Mouse (Mus musculus) gastrocnemius, postnatal 36 days (tissue): Measurements from ENCODE around the gene Pik3ip1. TPM values are rescaled to one million over a fixed set of nuclear protein-coding genes. Genes with fewer than 3 reads are reported as not detected.

Source experiments
- DNase-seq, 2 experiments: peaks; one replicate each; pipeline ENCODE4 v3.0.0; 2022
- intact Hi-C: fragments of 180-260 bp; cut with DNase I; formaldehyde crosslinking; loops from one replicate; pipeline ENCODE4 v1.15.1; 2025
- total RNA-seq, 2 experiments: library from RNA; stranded (reverse); gene quantifications; 2 replicates each; pipeline ENCODE4 v1.2.3; 2021

Pik3ip1 gene
- total RNA-seq, 2 experiments from 2014 or later = 21.2 to 25.0 TPM

DNA sequence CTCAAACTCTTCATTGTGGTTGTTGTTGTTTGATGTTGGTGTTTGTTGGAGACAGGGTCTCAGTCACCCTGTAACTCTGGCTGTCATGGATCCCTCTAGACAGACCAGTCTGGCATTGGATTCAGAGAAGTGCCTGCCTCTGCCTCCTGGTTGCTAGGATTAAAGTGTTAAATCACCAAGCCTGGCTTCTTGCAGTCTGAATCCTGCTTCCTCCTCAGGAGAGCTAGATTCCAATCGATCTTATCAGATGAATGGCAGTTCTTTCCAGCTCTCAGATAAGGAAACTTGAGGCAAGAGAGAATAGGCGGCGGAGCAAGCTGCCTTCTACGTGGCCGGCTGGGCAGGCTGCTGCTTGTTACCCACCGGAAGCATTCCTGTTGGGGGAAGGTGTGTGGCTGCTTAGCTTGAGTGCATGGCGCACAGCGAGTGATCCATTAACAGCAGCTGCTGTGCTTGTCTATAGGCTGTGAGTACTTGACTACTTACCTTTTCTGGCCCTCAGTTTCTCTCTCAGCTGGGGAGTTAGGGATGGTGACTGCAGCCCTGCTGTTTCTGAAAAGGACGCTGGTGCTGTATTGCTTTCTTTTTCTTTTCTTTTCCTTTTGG lies 4.6 kb downstream of the Pik3ip1 start:
- intact Hi-C loops = no loop called here
- no peak for DNase-seq

DNA sequence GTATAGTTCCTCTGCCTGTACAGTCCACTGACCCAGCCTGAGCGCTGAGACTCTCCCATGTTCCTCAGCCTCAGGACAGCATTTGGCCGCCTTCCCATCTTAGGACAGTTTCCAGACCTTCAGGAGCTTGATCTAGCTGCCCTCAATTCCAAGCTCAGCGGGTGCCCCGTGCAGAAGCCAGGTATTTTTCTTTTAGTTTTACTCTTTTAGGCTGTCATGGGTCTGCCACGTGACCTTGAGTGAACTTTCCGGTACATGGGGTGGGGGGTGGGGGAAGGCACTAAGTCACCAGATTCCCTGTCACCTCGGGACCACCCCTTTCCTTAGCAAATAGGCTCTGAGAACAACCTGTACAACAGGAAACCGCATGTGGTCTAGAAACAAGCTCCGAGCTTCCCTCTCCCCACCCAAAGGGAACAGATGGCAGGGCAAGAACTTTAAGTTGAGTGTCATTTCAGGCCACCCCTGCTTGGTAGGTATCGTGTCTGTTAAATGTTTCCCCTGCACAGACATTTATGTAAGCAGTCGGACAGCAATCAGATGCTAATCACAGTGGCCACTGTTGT lies 5.5 kb downstream of the Pik3ip1 start:
- intact Hi-C loops = no loop called here
- DNase-seq = peak in 1 of 2 experiments; percentile 54

DNA sequence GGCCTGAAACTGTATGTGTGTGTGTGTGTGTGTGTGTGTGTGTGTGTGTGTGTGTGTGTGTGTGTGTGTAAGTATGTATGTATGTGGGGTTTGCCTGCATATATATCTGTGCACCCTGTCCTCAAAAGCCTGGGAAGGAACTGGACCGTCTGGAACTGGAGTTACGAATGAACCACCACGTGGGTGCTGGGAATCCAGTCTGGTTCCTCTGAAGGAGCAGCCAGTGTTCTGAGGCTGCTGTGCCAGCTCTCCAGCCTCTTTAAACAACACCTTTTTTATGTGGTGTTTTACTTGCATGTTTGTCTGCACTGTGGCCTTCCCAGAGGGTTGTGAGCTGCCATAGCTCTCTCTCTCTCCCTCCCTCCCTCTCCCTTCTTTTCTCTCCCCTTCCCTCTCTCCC lies 6.4 kb downstream of the Pik3ip1 start:
- no peak for DNase-seq
- intact Hi-C loops = no loop called here

DNA sequence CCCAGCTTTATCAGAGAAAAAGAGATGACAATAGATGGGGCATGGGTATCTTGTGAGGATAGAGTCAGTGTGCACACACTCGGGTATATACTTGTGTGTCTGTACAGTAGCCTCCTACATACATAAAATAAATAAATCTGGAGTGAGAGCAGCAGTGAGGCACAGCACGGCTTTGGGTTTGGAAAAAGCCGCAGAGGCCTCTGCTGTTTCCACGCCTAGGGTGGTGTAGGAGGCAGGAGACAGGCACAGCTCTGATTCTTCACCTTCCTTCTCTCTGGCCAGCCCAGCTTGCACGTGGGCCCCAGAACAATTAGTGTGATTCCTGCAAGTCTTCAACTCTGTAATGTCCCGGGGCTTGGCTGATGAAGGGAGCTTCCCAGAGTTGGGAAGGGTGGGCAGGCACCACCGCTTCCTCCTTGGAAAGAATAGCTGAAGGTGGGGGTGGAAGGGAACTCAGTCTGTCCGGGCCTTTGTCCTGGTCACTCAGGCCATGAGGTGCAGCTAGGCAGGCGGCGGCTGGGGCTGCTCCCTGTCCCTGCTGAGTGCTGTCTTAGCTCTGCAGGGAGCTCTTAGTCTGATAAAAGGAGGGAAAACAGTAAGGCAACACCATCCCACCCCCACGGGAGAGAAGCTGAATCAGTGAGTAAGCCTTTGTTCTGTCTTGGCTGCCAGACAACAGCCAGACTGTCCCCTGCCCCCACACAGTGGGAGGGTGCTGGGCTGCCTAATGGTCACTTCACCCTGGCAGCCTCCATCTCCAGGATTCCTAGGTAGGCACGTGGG lies 7.2 kb downstream of the Pik3ip1 start:
- intact Hi-C loops = no loop called here
- DNase-seq = no peak

DNA sequence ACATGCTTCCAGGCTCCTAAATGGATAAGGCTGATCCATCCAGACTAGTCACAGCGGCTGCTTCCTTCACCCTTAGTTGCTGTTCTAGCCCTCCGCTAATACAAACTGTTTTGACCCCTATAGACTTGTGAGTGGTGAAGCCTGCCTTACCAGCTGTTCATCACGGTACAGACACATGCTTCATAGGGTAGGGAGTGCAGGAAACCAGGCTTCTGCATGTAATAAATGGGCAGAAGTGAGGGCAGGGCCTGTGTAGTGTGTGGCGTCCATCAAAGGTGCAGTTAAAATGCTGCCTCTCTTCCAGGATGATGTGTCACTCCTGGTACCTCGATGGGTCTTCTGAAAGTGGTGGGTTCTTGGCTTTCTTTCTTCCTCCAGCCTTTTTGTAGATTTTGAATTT lies 7.8 kb downstream of the Pik3ip1 start:
- intact Hi-C loops = no loop called here
- no peak for DNase-seq

DNA sequence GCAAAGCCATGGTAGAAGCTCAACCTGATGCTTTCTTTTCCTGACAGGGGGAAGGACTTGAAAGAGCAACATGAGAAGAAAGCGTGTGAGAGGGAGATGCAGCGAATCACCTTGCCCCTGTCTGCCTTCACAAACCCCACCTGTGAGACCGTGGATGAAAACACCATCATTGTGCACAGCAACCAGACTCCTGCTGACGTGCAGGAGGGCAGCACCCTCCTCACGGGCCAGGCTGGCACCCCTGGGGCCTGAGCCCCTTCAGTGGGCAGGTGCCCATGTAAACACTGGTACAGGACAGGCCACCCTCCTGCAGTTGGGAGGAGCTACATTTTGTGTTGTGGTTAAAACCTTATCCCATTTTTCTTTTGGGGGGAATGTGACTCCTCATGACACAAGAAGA lies 11.3 kb downstream of the Pik3ip1 start:
- intact Hi-C loops = no loop called here
- DNase-seq = no peak

DNA sequence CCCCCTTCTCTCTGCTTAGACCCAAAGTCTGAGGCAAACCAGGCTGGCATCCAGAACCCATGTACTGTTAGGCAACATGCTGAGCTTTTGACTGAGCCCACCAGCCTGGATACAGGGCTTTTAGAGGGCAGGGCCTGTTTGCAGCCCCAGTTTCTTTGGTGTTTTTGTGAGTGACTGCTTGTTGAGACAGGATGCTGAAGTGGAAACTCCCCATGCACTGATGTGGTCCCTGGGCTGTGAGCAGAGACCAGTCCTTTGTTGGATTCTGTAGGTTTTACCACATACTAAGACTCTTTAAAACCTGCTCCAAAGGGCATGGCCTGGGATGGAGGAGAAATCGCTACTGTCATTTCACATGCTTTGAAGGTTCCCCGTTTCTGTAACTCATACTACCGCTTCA lies 14.7 kb downstream of the Pik3ip1 start:
- no peak for DNase-seq
- intact Hi-C loops = loop anchor here (5.0 kb wide), 1 partner anchor 42 kb away; no protein-coding TSS in a partner anchor

DNA sequence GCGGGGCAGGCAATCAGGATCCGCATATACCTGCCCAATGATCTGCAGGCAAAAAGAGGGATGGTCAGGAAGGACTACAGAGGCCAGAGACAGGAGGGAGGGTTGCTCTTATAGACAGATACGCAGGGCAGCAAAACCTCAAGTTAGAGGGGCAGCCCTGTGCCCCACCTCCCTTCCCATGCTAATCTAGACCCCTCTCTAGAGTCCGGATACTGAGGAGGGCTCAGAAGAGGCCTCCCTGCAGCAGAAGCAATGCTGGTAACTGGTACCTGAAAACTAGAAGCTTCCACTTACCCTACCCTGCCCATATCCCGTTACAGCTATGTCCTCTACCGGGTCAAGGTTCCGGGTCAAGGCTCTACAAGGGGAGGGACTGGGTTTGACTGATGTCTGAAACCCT lies 16.1 kb downstream of the Pik3ip1 start:
- intact Hi-C loops = loop anchor here (5.0 kb wide), 1 partner anchor 41 kb away; no protein-coding TSS in a partner anchor

DNA sequence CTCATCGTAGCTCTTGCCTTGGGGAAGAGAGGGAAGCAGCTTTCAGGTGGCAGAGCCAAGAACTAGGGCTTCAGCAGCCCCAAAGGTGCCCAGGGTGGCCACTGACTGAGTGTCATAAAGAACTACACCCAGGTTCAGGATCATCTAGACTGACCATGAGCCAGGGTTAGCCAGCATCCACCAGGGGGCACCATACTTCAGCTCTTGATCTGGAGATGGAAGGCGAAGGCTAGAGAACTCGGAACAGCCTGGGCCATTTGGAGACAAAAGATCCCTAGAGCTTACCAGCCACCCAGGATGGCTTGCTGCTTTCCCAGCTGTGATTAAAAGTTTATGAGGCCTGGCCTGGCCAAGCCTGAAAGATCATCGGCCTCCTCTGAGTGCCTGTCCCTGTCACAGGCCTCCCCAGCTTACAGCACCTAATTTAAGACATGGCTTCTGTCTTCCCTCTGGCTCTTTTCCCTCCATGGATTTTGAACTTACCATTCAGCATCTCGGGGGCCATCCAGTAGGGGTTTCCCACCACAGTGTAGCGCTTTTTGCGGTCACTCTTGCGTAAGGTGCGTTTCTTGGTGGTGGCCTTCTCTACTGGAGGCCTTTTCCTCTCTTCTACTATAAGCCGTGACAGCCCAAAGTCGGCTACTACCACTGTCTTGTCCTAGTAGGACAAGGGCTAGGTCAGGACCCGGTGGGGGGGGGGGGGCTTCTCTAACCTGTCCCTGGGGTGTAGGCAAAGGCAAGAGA lies 17.1 kb downstream of the Pik3ip1 start:
- intact Hi-C loops = loop anchor here (5.0 kb wide), 1 partner anchor 40 kb away; no protein-coding TSS in a partner anchor
- DNase-seq = peak; percentile 74 to 88

More for the DNA sequence above, 16.1 kb downstream of the Pik3ip1 start:
- no peak for DNase-seq

DNA sequence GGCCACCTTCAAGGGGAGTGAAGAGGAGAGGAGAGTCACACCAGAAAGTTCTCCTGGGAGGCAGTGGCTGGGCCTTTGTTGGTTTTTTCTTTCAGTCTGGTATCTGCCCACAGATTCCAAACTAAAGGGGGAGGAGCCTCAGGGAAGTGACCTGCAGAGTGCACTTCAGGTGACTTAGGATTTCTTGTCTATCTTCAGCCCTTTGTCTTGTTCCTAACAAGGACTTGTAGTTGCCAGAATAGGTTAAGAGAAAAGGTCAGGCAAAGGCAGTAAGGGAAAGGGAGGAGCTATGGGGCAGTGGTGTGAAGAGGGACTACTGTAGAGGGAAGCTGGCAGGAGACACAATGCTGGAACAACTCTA lies 17.6 kb downstream of the Pik3ip1 start:
- intact Hi-C loops = loop anchor here (2.0 to 5.0 kb wide), 2 partner anchors 39 to 61 kb away; partner anchors contain the start of gene Limk2
- no peak for DNase-seq

DNA sequence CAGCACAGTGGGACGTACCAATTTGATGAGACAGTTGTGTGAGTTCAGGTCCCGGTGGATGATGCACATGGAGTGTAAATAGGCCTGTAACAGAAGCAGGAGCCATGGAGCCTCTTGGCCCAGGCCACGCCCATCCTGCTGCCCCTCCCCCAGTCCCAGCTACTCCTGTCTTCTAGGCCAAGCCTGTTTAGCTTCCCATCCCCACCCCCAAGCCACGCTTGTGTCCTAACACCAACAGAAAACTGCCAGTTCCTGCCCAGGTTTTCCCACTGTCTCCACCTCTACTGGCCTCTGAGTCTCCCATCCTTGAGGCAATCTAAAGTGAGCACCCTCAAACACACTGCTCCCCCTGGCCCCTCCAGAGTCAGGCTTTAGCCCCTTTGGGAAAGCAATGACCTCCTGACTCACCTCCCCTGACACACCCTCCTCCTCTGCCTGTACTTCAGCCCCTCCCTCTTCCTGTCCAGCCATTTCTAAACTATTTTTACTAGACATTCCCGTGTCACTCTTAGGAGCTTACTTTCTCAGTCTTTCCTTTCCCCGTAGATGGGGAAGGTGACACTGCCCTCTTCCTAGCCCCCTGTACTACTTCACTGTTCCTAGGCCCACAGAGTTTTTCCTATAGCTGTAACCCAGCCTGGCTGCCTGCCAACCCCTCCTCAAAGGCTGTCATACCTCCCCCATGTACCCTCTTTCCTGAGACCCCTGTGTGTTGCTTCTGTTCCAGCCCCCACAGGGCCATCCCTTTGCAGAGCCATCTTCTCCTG lies 18.6 kb downstream of the Pik3ip1 start:
- intact Hi-C loops = loop anchor here (2.0 to 5.0 kb wide), 2 partner anchors 39 to 60 kb away; partner anchors contain the start of gene Limk2
- DNase-seq = no peak

DNA sequence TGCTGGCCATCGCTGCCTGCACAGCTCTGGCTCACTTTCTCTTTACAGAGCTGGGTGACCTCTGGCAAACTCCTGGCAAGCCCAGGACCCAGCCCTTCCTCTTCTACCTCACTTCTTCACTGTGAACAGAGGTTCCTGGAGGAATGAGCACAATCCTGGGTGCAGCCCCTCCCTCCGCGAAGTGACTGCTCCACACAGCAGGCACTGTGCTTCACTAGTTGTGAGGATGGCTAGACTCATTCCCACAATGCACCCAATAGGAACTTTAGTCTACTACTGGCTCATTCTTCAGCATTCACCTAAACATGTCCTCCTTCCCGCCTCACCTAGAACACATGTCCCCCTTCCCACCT lies 19.1 kb downstream of the Pik3ip1 start:
- intact Hi-C loops = loop anchor here (2.0 to 5.0 kb wide), 2 partner anchors 38 to 59 kb away; partner anchors contain the start of gene Limk2
- no peak for DNase-seq

DNA sequence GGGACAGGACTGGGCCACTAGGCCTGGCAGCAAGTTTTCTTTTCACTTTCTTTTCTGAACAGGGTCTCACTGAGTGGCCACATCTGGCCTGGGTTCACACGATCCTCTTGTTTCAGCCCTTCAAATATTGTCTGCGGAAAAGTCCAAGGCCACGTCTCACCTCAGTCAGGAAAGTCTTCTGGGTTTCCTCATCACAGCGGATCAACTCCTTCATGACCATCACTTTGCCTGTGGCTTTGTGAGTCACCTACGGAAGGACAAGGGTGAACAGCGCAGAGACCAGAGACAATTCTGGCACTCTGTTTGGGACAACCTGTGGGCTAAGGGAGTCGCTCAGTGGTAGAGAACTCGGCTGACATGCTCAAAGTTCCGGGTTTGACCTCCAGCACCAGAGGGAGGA lies 21.9 kb downstream of the Pik3ip1 start:
- intact Hi-C loops = no loop called here

DNA sequence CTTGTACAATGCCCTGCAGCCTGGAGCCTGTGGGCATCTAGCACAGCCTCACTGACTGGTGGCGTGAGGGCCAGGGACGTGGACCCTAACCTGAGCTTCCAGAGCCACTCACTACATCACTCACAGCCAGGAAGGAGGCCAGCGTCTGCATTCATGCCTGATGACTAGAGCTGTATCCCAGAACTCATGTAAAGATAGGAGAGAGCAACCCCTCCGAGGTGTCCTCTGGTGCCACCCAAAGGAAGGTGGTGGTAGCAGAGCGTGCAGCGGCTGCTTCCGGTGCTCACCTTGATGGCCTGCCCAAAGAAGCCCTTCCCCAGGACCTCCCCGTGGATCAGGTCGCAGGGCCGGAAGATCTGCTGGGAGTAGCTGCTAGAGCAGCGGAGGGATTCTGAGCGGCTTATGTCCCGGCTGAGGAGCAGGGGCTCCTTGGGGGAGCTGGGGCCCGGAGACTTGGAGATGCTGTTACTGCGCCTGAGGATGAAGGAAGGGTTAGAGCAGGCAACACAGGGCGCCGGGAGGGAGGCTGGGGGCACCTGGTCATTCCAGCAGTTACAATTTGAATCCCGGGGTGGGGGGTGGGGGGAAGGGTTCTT lies 22.9 kb downstream of the Pik3ip1 start:
- no peak for DNase-seq
- intact Hi-C loops = no loop called here

More for the DNA sequence above, 21.9 kb downstream of the Pik3ip1 start:
- no peak for DNase-seq

DNA sequence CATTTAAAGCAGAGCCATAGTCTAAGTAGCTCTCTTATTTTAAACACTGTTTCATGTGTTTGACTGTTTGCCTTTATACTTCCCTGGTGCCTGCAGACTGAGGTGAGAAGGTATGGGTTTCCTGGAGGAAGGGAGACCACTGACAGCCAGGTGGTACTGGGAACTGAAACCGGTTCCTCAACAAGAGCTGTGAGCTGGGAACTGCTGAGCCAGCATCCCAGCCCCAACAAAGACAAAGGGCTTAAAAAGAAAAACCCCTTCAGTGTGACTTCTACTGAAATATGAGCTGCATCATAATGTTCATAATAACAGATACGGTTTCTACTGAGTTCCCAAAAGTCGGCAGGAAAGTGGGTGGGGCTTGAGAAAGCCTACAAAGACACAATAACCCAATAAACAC lies 32.7 kb downstream of the Pik3ip1 start:
- intact Hi-C loops = no loop called here
- DNase-seq = no peak

DNA sequence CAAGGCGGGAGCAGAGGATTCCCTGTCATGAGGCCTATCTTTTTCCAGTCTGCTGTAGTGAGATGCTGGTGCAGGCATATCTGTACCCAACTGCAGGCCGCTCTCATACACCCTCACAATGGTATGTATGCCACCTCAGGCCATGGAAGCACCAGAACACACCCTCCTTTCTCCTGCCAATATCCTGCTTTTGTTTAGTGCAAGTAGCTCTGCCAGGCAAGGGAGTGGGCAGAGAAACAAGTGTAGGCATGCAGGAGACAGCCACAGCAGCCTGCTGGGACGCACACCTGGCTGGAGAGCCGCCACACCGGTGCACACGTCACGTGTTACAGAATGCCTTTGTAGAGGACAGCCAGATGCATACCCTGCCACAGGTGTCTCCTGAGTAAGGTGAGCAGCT lies 36.2 kb downstream of the Pik3ip1 start:
- intact Hi-C loops = no loop called here

DNA sequence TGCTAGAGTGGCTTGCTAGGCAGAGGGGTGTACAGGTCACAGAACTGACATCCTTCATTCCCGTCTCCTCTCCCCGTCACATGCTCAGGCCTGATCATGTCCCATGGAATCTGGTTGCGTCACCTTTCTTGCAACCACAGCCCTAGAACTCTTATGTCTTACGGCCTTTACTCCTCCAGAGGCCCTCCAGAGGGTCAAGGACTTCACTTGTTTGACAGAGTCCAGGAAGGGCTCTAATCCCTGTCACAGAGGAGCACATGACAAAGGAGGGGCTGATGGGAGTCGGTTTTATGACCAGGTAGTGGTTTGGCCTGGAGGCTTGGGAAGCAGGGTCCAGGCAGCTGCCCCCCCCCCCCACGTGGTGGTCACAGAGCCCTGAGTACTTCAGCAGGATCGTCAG lies 38.8 kb downstream of the Pik3ip1 start:
- no peak for DNase-seq
- intact Hi-C loops = no loop called here

More for the DNA sequence above, 36.2 kb downstream of the Pik3ip1 start:
- DNase-seq = no peak

DNA sequence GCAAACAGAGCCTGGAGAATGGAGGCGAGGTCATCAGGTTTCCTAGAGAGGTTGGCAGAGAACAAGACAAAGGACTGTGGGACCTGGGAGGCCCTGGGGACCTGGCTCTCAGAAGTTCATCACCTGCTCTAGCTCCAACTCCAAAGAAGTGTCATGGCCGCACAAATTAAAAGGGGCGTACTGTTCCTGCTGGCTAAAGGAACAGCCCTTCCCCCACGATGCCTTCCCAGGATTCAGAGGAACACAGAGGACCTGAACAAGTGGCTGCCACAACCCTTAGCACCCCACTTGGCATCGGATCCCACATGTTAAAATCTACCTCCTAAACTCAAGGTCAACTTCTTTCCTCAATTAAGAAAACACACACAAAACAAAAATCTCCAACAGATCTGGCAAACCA lies 39.2 kb downstream of the Pik3ip1 start:
- intact Hi-C loops = no loop called here
- DNase-seq = no peak

DNA sequence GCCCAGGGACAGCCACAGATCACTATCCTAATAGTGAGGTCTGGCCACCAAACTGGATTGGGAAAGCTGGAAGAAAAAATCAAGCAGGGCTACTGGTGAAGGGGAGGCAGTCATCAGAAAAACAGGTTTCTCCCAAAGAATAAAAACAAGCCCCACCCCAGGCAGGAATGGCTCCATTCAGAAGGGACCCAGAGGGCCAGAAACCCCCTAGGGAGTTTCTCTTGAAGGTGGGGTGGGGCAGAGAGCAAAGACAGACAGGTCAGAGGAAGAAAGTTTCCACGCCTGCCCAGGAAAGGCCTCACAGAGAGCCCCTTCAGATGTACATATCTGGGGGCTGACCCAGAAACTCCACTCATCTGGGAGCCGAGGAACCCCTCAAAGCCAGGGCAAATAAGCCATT lies 40.0 kb downstream of the Pik3ip1 start:
- intact Hi-C loops = no loop called here
- DNase-seq = no peak
